Mouse (Mus musculus) midbrain, embryonic 16.5 days (tissue): Measurements from ENCODE around the gene Lbh. TPM values are rescaled to one million over a fixed set of nuclear protein-coding genes. Genes with fewer than 3 reads are reported as not detected.

Source experiments
- ATAC-seq: fragments of 200-750 bp; cut with Nextera tagmentation; 2 replicates; pipeline ENCODE4 v1.8.0; 2017; ENCODE audit warnings: moderate TSS enrichment
- H3K27ac ChIP-seq: fragments of 300-500 bp; sonication (generic); 2 replicates; pipeline ENCODE4 v1.5.1; 2014; ENCODE audit warnings: mild to moderate bottlenecking, low read length, mixed read lengths
- H3K27me3 ChIP-seq: fragments of 300-500 bp; sonication (generic); 2 replicates; pipeline ENCODE4 v1.6.1; 2014; ENCODE audit warnings: low read depth, low read length, mixed read lengths; ENCODE audit not compliant: control insufficient read depth, insufficient read depth
- H3K36me3 ChIP-seq: fragments of 300-500 bp; sonication (generic); 2 replicates; pipeline ENCODE4 v1.6.1; 2014; ENCODE audit warnings: mild to moderate bottlenecking, low read length, moderate library complexity, mixed read lengths; ENCODE audit not compliant: control insufficient read depth, insufficient read depth
- H3K4me1 ChIP-seq: fragments of 300-500 bp; sonication (generic); 2 replicates; pipeline ENCODE4 v1.6.1; 2014; ENCODE audit warnings: mild to moderate bottlenecking, low read length, mixed read lengths; ENCODE audit not compliant: control insufficient read depth, insufficient read depth
- H3K4me2 ChIP-seq: fragments of 300-500 bp; sonication (generic); 2 replicates; pipeline ENCODE4 v1.6.1; 2014; ENCODE audit warnings: mild to moderate bottlenecking, low read length, mixed read lengths
- H3K4me3 ChIP-seq: fragments of 300-500 bp; sonication (generic); 2 replicates; pipeline ENCODE4 v1.5.1; 2014; ENCODE audit warnings: low read depth, mild to moderate bottlenecking, low read length, moderate library complexity, mixed read lengths
- H3K9ac ChIP-seq: fragments of 300-500 bp; sonication (generic); 2 replicates; pipeline ENCODE4 v1.6.1; 2014; ENCODE audit warnings: low read depth, low read length, mixed read lengths
- H3K9me3 ChIP-seq: fragments of 300-500 bp; sonication (generic); replicated peaks from 2 replicates; pipeline ENCODE4 v1.6.1; 2014; ENCODE audit warnings: mild to moderate bottlenecking, low read length, mixed read lengths; ENCODE audit not compliant: control insufficient read depth, poor library complexity, severe bottlenecking
- WGBS: fragments of 180-500 bp; shearing (Covaris S2); extraction: QIAGEN DNeasy Blood & Tissue Kit; methylation state at CpG from one replicate; pipeline ENCODE4 v1.1.7; 2014; 5-methylcytosine and 5-hydroxymethylcytosine counted together
- polyA plus RNA-seq: library from polyadenylated mRNA; unstranded; fragments of >200 nt; fragmentation: Nextera tagmentation; extraction: Ambion mirVana; gene quantifications from 2 replicates; pipeline ENCODE4 v1.2.1, GENCODE M21; 2015

Gene Lbh
- polyA plus RNA-seq, 1 experiment from 2014 or later, result 4.0 TPM

GRCm38 (mm10) chr17:72925804-72926617 lies 7.9 kb downstream of the Lbh start:
- Histone ChIP-seq H3K27ac (peak overlapping the region; percentile 75), H3K9me3 (no peaks in the 10 kb centered on the region), H3K4me3 (peak overlapping the region; percentile 11; the same call in 1 of the 2 replicates), H3K36me3 (peaks cover 5% of the 10 kb centered on the region), H3K9ac (peak overlapping the region; percentile 46; the same call in 1 of the 2 replicates), H3K4me2 (peak overlapping the region; percentile 44), H3K27me3 (no peaks in the 10 kb centered on the region), H3K4me1 (peaks cover 60% of the 10 kb centered on the region)
- 18% methylated on average over 12 of the region's 12 CpGs for WGBS
- peak; percentile 90 for ATAC-seq

DNA sequence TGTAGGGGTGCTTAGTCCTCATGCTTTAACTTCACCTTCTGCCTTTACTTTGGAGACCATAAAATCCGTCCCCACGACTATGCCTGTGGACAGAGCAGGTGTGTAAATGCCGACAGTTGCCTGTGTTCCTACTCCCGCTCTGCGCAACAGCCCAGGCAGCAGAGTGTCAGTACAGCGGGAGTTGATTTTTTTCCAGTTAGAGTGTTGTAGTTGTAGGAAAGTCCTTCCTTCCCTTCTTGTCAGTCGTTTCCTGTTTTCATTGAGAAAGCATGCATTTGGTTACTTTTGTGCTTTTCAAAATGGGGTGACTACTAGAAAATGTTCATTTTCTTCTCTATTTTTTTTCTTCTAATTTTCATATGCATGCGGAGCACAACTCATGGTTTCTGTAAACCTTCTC lies 8.9 kb downstream of the Lbh start:
- peaks cover 5% of the 10 kb centered on the region for H3K36me3 ChIP-seq
- no peaks in the 10 kb centered on the region for H3K27me3 ChIP-seq
- H3K4me2 ChIP-seq, result no peak overlapping the region
- peaks cover 50% of the 10 kb centered on the region for H3K4me1 ChIP-seq
- ATAC-seq, result no peak
- H3K9me3 ChIP-seq, result peaks cover under 1% of the 10 kb centered on the region; the same call in 1 of the 2 replicates
- no peak overlapping the region for H3K4me3 ChIP-seq
- no peak overlapping the region for H3K27ac ChIP-seq
- 96% methylated on average over 8 of the region's 8 CpGs for WGBS
- no peak overlapping the region for H3K9ac ChIP-seq

DNA sequence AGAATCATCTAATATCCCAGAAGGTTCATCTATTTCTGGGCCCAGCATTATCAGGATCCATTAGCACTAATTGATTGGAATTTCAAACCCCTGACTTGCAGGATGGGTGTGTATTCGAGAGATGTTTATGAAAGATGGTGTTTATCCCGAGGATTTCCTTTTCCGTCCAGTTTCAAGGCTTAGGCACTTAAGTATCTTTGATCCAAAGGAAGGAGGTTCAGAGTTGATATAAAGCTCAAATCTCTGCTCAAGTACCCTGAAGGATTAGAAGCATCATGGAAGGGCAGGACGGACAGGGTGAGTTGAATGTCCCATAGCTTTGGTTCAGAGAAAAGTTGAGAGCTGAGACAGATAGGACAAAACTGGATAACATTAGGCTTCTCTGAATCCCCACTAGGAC lies 15.0 kb downstream of the Lbh start:
- peaks cover 6% of the 10 kb centered on the region; the same call in 1 of the 2 replicates for H3K9me3 ChIP-seq
- H3K27me3 ChIP-seq, result no peaks in the 10 kb centered on the region
- peaks cover 14% of the 10 kb centered on the region for H3K36me3 ChIP-seq
- no peak overlapping the region for H3K4me2 ChIP-seq
- H3K9ac ChIP-seq, result no peak overlapping the region
- H3K27ac ChIP-seq, result no peak overlapping the region
- no peak overlapping the region for H3K4me3 ChIP-seq
- WGBS, result 88% methylated on average over 4 of the region's 4 CpGs
- H3K4me1 ChIP-seq, result peaks cover 4% of the 10 kb centered on the region; the same call in 1 of the 2 replicates
- no peak for ATAC-seq

- H3K4me1 ChIP-seq, result peaks cover 7% of the 10 kb centered on the region; the same call in 1 of the 2 replicates
- peaks cover 6% of the 10 kb centered on the region; the same call in 1 of the 2 replicates for H3K9me3 ChIP-seq
- no peak overlapping the region for H3K9ac ChIP-seq
- H3K27ac ChIP-seq, result no peak overlapping the region
- no peak for ATAC-seq
- peaks cover 16% of the 10 kb centered on the region for H3K36me3 ChIP-seq
- no peak overlapping the region for H3K4me2 ChIP-seq
- whole genome bisulfite sequencing, result 63% methylated on average over 2 of the region's 2 CpGs
- no peak overlapping the region for H3K4me3 ChIP-seq
- no peaks in the 10 kb centered on the region for H3K27me3 ChIP-seq
These were observed 16.0 kb downstream of the Lbh start for GRCm38 (mm10) chr17:72934146-72934545.

GRCm38 (mm10) chr17:72934653-72935052 lies 16.5 kb downstream of the Lbh start:
- 31% methylated on average over 3 of the region's 3 CpGs for WGBS

GRCm38 (mm10) chr17:72935921-72936320 lies 17.8 kb downstream of the Lbh start:
- no peak overlapping the region; the same call in 1 of the 2 replicates for H3K27ac ChIP-seq
- no peaks in the 10 kb centered on the region for H3K27me3 ChIP-seq
- H3K4me3 ChIP-seq, result no peak overlapping the region
- no peak overlapping the region for H3K9ac ChIP-seq
- ATAC-seq, result no peak
- WGBS, result 59% methylated on average over 7 of the region's 7 CpGs
- H3K9me3 ChIP-seq, result peaks cover 6% of the 10 kb centered on the region; the same call in 1 of the 2 replicates
- H3K4me2 ChIP-seq, result no peak overlapping the region
- peaks cover 7% of the 10 kb centered on the region; the same call in 1 of the 2 replicates for H3K4me1 ChIP-seq
- peaks cover 26% of the 10 kb centered on the region for H3K36me3 ChIP-seq

More at GRCm38 (mm10) chr17:72934653-72935052, 16.5 kb downstream of the Lbh start:
- no peak for ATAC-seq
- Histone ChIP-seq H3K27ac (no peak overlapping the region), H3K27me3 (no peaks in the 10 kb centered on the region), H3K9ac (no peak overlapping the region), H3K9me3 (peaks cover 6% of the 10 kb centered on the region; the same call in 1 of the 2 replicates), H3K4me1 (peaks cover 7% of the 10 kb centered on the region; the same call in 1 of the 2 replicates), H3K4me3 (no peak overlapping the region), H3K36me3 (peaks cover 16% of the 10 kb centered on the region), H3K4me2 (no peak overlapping the region)

GRCm38 (mm10) chr17:72936336-72936735 lies 18.2 kb downstream of the Lbh start:
- no peaks in the 10 kb centered on the region for H3K27me3 ChIP-seq
- peaks cover 6% of the 10 kb centered on the region; the same call in 1 of the 2 replicates for H3K9me3 ChIP-seq
- no peak overlapping the region for H3K4me2 ChIP-seq
- no peak for ATAC-seq
- H3K27ac ChIP-seq, result no peak overlapping the region
- H3K4me1 ChIP-seq, result peaks cover 7% of the 10 kb centered on the region; the same call in 1 of the 2 replicates
- 74% methylated on average over 3 of the region's 3 CpGs for WGBS
- no peak overlapping the region for H3K4me3 ChIP-seq
- no peak overlapping the region for H3K9ac ChIP-seq
- H3K36me3 ChIP-seq, result peaks cover 26% of the 10 kb centered on the region

GRCm38 (mm10) chr17:72937204-72937603 lies 19.1 kb downstream of the Lbh start:
- no peak for ATAC-seq
- 91% methylated on average over 9 of the region's 9 CpGs for WGBS

More at GRCm38 (mm10) chr17:72937204-72937603, 19.1 kb downstream of the Lbh start:
- peaks cover 3% of the 10 kb centered on the region; the same call in 1 of the 2 replicates for H3K9me3 ChIP-seq
- H3K4me2 ChIP-seq, result no peak overlapping the region
- H3K27me3 ChIP-seq, result no peaks in the 10 kb centered on the region
- peaks cover 29% of the 10 kb centered on the region for H3K36me3 ChIP-seq
- H3K27ac ChIP-seq, result no peak overlapping the region
- no peak overlapping the region for H3K9ac ChIP-seq
- peaks cover 7% of the 10 kb centered on the region; the same call in 1 of the 2 replicates for H3K4me1 ChIP-seq
- H3K4me3 ChIP-seq, result no peak overlapping the region
